Mouse (Mus musculus): ENCODE measurements around the gene Jaml. TPM values are rescaled to one million over a fixed set of nuclear protein-coding genes. Genes with fewer than 3 reads are reported as not detected.

Jaml gene
- polyA plus RNA-seq, 1 experiment from 2014 or later = not detected

- H3K27ac ChIP-seq (ENCODE audit: low read depth, low read length) = no peak overlapping the region
- H3K9ac ChIP-seq (replicated peaks; ENCODE audit: low read depth, low read length) = no peak overlapping the region
- no peaks in the 10 kb centered on the region for H3K9me3 ChIP-seq (ENCODE audit: control insufficient read depth, low read length)
- no peaks in the 10 kb centered on the region for H3K4me1 ChIP-seq (ENCODE audit: control insufficient read depth, insufficient read depth, low read length)
- no peak overlapping the region for H3K4me2 ChIP-seq (ENCODE audit: low read depth, low read length)
- 72% methylated on average over 3 of the region's 3 CpGs for WGBS
- H3K36me3 ChIP-seq (ENCODE audit: control insufficient read depth, insufficient read depth, low read length) = no peaks in the 10 kb centered on the region
- no peak overlapping the region for H3K4me3 ChIP-seq (ENCODE audit: low read depth, low read length)
- H3K27me3 ChIP-seq (ENCODE audit: control insufficient read depth, insufficient read depth, low read length) = no peaks in the 10 kb centered on the region
- ATAC-seq (ENCODE audit: low read depth) = no peak
Observed at GRCm38 (mm10) chr9:45090811-45091210, 11.8 kb downstream of the Jaml start.

GRCm38 (mm10) chr9:45092641-45093040 lies 13.7 kb downstream of the Jaml start:
- H3K4me2 ChIP-seq (ENCODE audit: low read depth, low read length) = no peak overlapping the region
- no peak overlapping the region for H3K4me3 ChIP-seq (ENCODE audit: low read depth, low read length)
- ATAC-seq (ENCODE audit: low read depth) = no peak
- no peaks in the 10 kb centered on the region for H3K4me1 ChIP-seq (ENCODE audit: control insufficient read depth, insufficient read depth, low read length)
- H3K27ac ChIP-seq (ENCODE audit: low read depth, low read length) = no peak overlapping the region
- no peak overlapping the region for H3K9ac ChIP-seq (replicated peaks; ENCODE audit: low read depth, low read length)
- no peaks in the 10 kb centered on the region for H3K9me3 ChIP-seq (ENCODE audit: control insufficient read depth, low read length)
- H3K27me3 ChIP-seq (ENCODE audit: control insufficient read depth, insufficient read depth, low read length) = no peaks in the 10 kb centered on the region
- 70% methylated on average over 4 of the region's 4 CpGs for whole genome bisulfite sequencing
- H3K36me3 ChIP-seq (ENCODE audit: control insufficient read depth, insufficient read depth, low read length) = no peaks in the 10 kb centered on the region

- Histone ChIP-seq H3K4me2 (ENCODE audit: low read depth, low read length) (no peak overlapping the region), H3K9me3 (ENCODE audit: control insufficient read depth, low read length) (no peaks in the 10 kb centered on the region), H3K4me1 (ENCODE audit: control insufficient read depth, insufficient read depth, low read length) (no peaks in the 10 kb centered on the region), H3K27me3 (ENCODE audit: control insufficient read depth, insufficient read depth, low read length) (no peaks in the 10 kb centered on the region), H3K36me3 (ENCODE audit: control insufficient read depth, insufficient read depth, low read length) (no peaks in the 10 kb centered on the region), H3K4me3 (ENCODE audit: low read depth, low read length) (no peak overlapping the region), H3K9ac (replicated peaks; ENCODE audit: low read depth, low read length) (no peak overlapping the region), H3K27ac (ENCODE audit: low read depth, low read length) (no peak overlapping the region)
- 79% methylated on average over 6 of the region's 6 CpGs for WGBS
- ATAC-seq (ENCODE audit: low read depth) = no peak
Observed at GRCm38 (mm10) chr9:45095149-45095937, 16.4 kb downstream of the Jaml start.

GRCm38 (mm10) chr9:45097877-45098276 lies 18.9 kb downstream of the Jaml start:
- H3K4me2 ChIP-seq (ENCODE audit: low read depth, low read length) = no peak overlapping the region
- H3K27me3 ChIP-seq (ENCODE audit: control insufficient read depth, insufficient read depth, low read length) = no peaks in the 10 kb centered on the region
- WGBS = 90% methylated on average over 5 of the region's 5 CpGs
- H3K4me1 ChIP-seq (ENCODE audit: control insufficient read depth, insufficient read depth, low read length) = no peaks in the 10 kb centered on the region
- no peaks in the 10 kb centered on the region for H3K9me3 ChIP-seq (ENCODE audit: control insufficient read depth, low read length)
- no peaks in the 10 kb centered on the region for H3K36me3 ChIP-seq (ENCODE audit: control insufficient read depth, insufficient read depth, low read length)
- no peak overlapping the region for H3K4me3 ChIP-seq (ENCODE audit: low read depth, low read length)
- no peak for ATAC-seq (ENCODE audit: low read depth)
- no peak overlapping the region for H3K27ac ChIP-seq (ENCODE audit: low read depth, low read length)
- H3K9ac ChIP-seq (replicated peaks; ENCODE audit: low read depth, low read length) = no peak overlapping the region

- Histone ChIP-seq H3K9ac (replicated peaks; ENCODE audit: low read depth, low read length) (no peak overlapping the region), H3K9me3 (ENCODE audit: control insufficient read depth, low read length) (no peaks in the 10 kb centered on the region), H3K4me3 (ENCODE audit: low read depth, low read length) (no peak overlapping the region), H3K36me3 (ENCODE audit: control insufficient read depth, insufficient read depth, low read length) (no peaks in the 10 kb centered on the region), H3K27ac (ENCODE audit: low read depth, low read length) (no peak overlapping the region), H3K27me3 (ENCODE audit: control insufficient read depth, insufficient read depth, low read length) (no peaks in the 10 kb centered on the region), H3K4me2 (ENCODE audit: low read depth, low read length) (no peak overlapping the region), H3K4me1 (ENCODE audit: control insufficient read depth, insufficient read depth, low read length) (no peaks in the 10 kb centered on the region)
- WGBS = 65% methylated on average over 3 of the region's 3 CpGs
- no peak for ATAC-seq (ENCODE audit: low read depth)
Observed at GRCm38 (mm10) chr9:45098426-45098825, 19.4 kb downstream of the Jaml start.

- 84% methylated on average over 1 of the region's 1 CpGs for WGBS
- Histone ChIP-seq H3K9ac (replicated peaks; ENCODE audit: low read depth, low read length) (no peak overlapping the region), H3K27ac (ENCODE audit: low read depth, low read length) (no peak overlapping the region), H3K4me3 (ENCODE audit: low read depth, low read length) (no peak overlapping the region), H3K4me1 (ENCODE audit: control insufficient read depth, insufficient read depth, low read length) (no peaks in the 10 kb centered on the region), H3K4me2 (ENCODE audit: low read depth, low read length) (no peak overlapping the region), H3K9me3 (ENCODE audit: control insufficient read depth, low read length) (no peaks in the 10 kb centered on the region), H3K36me3 (ENCODE audit: control insufficient read depth, insufficient read depth, low read length) (no peaks in the 10 kb centered on the region), H3K27me3 (ENCODE audit: control insufficient read depth, insufficient read depth, low read length) (no peaks in the 10 kb centered on the region)
- ATAC-seq (ENCODE audit: low read depth) = no peak
Observed at GRCm38 (mm10) chr9:45102528-45102927, 23.5 kb downstream of the Jaml start.

GRCm38 (mm10) chr9:45103211-45103979 lies 24.4 kb downstream of the Jaml start:
- WGBS = 78% methylated on average over 11 of the region's 11 CpGs
- no peak overlapping the region for H3K4me2 ChIP-seq (ENCODE audit: low read depth, low read length)
- H3K9me3 ChIP-seq (ENCODE audit: control insufficient read depth, low read length) = no peaks in the 10 kb centered on the region
- H3K4me1 ChIP-seq (ENCODE audit: control insufficient read depth, insufficient read depth, low read length) = no peaks in the 10 kb centered on the region
- no peak for ATAC-seq (ENCODE audit: low read depth)
- H3K27me3 ChIP-seq (ENCODE audit: control insufficient read depth, insufficient read depth, low read length) = no peaks in the 10 kb centered on the region
- H3K9ac ChIP-seq (replicated peaks; ENCODE audit: low read depth, low read length) = no peak overlapping the region
- H3K4me3 ChIP-seq (ENCODE audit: low read depth, low read length) = no peak overlapping the region
- H3K27ac ChIP-seq (ENCODE audit: low read depth, low read length) = no peak overlapping the region
- H3K36me3 ChIP-seq (ENCODE audit: control insufficient read depth, insufficient read depth, low read length) = no peaks in the 10 kb centered on the region

- no peak overlapping the region for H3K9ac ChIP-seq (replicated peaks; ENCODE audit: low read depth, low read length)
- no peak overlapping the region for H3K4me3 ChIP-seq (ENCODE audit: low read depth, low read length)
- no peaks in the 10 kb centered on the region for H3K36me3 ChIP-seq (ENCODE audit: control insufficient read depth, insufficient read depth, low read length)
- WGBS = 91% methylated on average over 2 of the region's 2 CpGs
- H3K9me3 ChIP-seq (ENCODE audit: control insufficient read depth, low read length) = no peaks in the 10 kb centered on the region
- no peaks in the 10 kb centered on the region for H3K4me1 ChIP-seq (ENCODE audit: control insufficient read depth, insufficient read depth, low read length)
- no peak for ATAC-seq (ENCODE audit: low read depth)
- no peak overlapping the region for H3K4me2 ChIP-seq (ENCODE audit: low read depth, low read length)
- no peaks in the 10 kb centered on the region for H3K27me3 ChIP-seq (ENCODE audit: control insufficient read depth, insufficient read depth, low read length)
- H3K27ac ChIP-seq (ENCODE audit: low read depth, low read length) = no peak overlapping the region
Observed at GRCm38 (mm10) chr9:45105596-45106374, 26.8 kb downstream of the Jaml start.
